Mouse (Mus musculus) MEL (cell line): ENCODE measurements at regions not wholly inside any gene's neighbourhood (a gene's known extent, or its start where the extent isn't known, plus 50 kb on each side); places are given as distances from the start of the nearest gene placed in this dataset.
A peak's percentile ranks its signal among the peaks of the same experiment; 100 is the strongest.

ENCODE experiments used
- DNase-seq: peaks from one replicate; pipeline ENCODE4 v3.0.0; 2011; ENCODE audit warnings: low read depth, low spot score
- H3K27ac ChIP-seq: 2 replicates; pipeline ENCODE4 v1.5.1; 2012; ENCODE audit warnings: low read depth, mild to moderate bottlenecking, control low read depth, low read length, moderate library complexity; ENCODE audit not compliant: control insufficient read depth
- H3K27me3 ChIP-seq, 2 experiments: fragments of 150-350 bp in 1 of 2; sonication (generic) in 1 of 2; 2 replicates each; pipeline ENCODE4 v1.6.1; 2012; ENCODE audit warnings: low read length in 2 of 2, mild to moderate bottlenecking in 2 of 2, improper control_type of control experiment in 1 of 2, moderate library complexity in 1 of 2; ENCODE audit not compliant: insufficient read depth in 2 of 2, control insufficient read depth in 1 of 2
- H3K36me3 ChIP-seq, 2 experiments: 2 replicates each; pipeline ENCODE4 v1.6.1; 2012 to 2014; ENCODE audit warnings: low read length in 2 of 2, improper control_type of control experiment in 1 of 2, inconsistent platforms in 1 of 2, mild to moderate bottlenecking in 1 of 2; ENCODE audit not compliant: insufficient read depth in 2 of 2, control insufficient read depth in 1 of 2
- H3K4me1 ChIP-seq, 2 experiments: fragments of 150-350 bp in 1 of 2; sonication (generic) in 1 of 2; 2 replicates each; pipeline ENCODE4 v1.6.1; 2012; ENCODE audit warnings: low read length in 2 of 2, improper control_type of control experiment in 1 of 2, mild to moderate bottlenecking in 1 of 2; ENCODE audit not compliant: insufficient read depth in 2 of 2, control insufficient read depth in 1 of 2
- H3K4me3 ChIP-seq, 2 experiments: fragments of 150-350 bp in 1 of 2; sonication (generic) in 1 of 2; 2 replicates each; pipeline ENCODE4 v1.5.1; 2012; ENCODE audit warnings: low read depth in 2 of 2, low read length in 2 of 2, mild to moderate bottlenecking in 2 of 2, moderate library complexity in 2 of 2, control low read depth in 1 of 2, improper control_type of control experiment in 1 of 2; ENCODE audit not compliant: control insufficient read depth in 1 of 2, insufficient read depth in 1 of 2
- H3K79me2 ChIP-seq: 2 replicates; pipeline ENCODE4 v1.6.1; 2012; ENCODE audit warnings: mild to moderate bottlenecking, low read length, moderate library complexity; ENCODE audit not compliant: control insufficient read depth, poor library complexity, insufficient read depth
- H3K9ac ChIP-seq: 2 replicates; pipeline ENCODE4 v1.6.1; 2012; ENCODE audit warnings: low read depth, mild to moderate bottlenecking, control low read depth, low read length, moderate library complexity; ENCODE audit not compliant: control insufficient read depth, poor library complexity, severe bottlenecking
- H3K9me3 ChIP-seq: fragments of 150-350 bp; sonication (generic); replicated peaks from 2 replicates; pipeline ENCODE4 v1.6.1; 2012; ENCODE audit warnings: mild to moderate bottlenecking, low read length, improper control_type of control experiment, moderate library complexity; ENCODE audit not compliant: insufficient read depth
- CHD2 ChIP-seq: IDR thresholded peaks from 2 replicates; pipeline ENCODE4 v1.6.1; 2011; ENCODE audit warnings: low read length, improper control_type of control experiment
- E2F4 ChIP-seq: IDR thresholded peaks from 2 replicates; pipeline ENCODE4 v1.6.1; 2011; ENCODE audit warnings: low read depth, low read length, improper control_type of control experiment, borderline replicate concordance
- EP300 ChIP-seq, 2 experiments: IDR thresholded peaks; 2 replicates each; pipeline ENCODE4 v1.6.1; 2011; ENCODE audit warnings: improper control_type of control experiment in 2 of 2, low read length in 2 of 2, low read depth in 1 of 2, mild to moderate bottlenecking in 1 of 2
- ETS1 ChIP-seq: IDR thresholded peaks from 2 replicates; pipeline ENCODE4 v1.6.1; 2012; ENCODE audit warnings: low read depth, mild to moderate bottlenecking, inconsistent platforms, low read length, improper control_type of control experiment, moderate library complexity
- GATA1 ChIP-seq: IDR thresholded peaks from 2 replicates; pipeline ENCODE4 v1.6.1; 2011; ENCODE audit warnings: low read depth, low read length, improper control_type of control experiment
- HCFC1 ChIP-seq: IDR thresholded peaks from 2 replicates; pipeline ENCODE4 v1.6.1; 2012; ENCODE audit warnings: low read depth, mild to moderate bottlenecking, inconsistent platforms, low read length, improper control_type of control experiment, moderate library complexity
- MAFK ChIP-seq: IDR thresholded peaks from 2 replicates; pipeline ENCODE4 v1.6.1; 2011; ENCODE audit warnings: low read depth, mild to moderate bottlenecking, low read length, improper control_type of control experiment, borderline replicate concordance
- MEF2A ChIP-seq: IDR thresholded peaks from 2 replicates; pipeline ENCODE4 v1.6.1; 2014; ENCODE audit warnings: low read depth, mild to moderate bottlenecking, inconsistent platforms, low read length, improper control_type of control experiment; ENCODE audit not compliant: poor library complexity, insufficient replicate concordance, severe bottlenecking; ENCODE audit errors: extremely low read depth
- MXI1 ChIP-seq: IDR thresholded peaks from 2 replicates; pipeline ENCODE4 v1.6.1; 2011; ENCODE audit warnings: mild to moderate bottlenecking, low read depth, low read length, improper control_type of control experiment
- POLR2A ChIP-seq, 2 experiments: IDR thresholded peaks; 2 replicates each; pipeline ENCODE4 v1.6.1; 2011 to 2012; ENCODE audit warnings: low read length in 2 of 2, mild to moderate bottlenecking in 2 of 2, control low read depth in 1 of 2, improper control_type of control experiment in 1 of 2, low read depth in 1 of 2, moderate library complexity in 1 of 2; ENCODE audit not compliant: control insufficient read depth in 1 of 2, insufficient read depth in 1 of 2, poor library complexity in 1 of 2
- POLR2AphosphoS5 ChIP-seq: IDR thresholded peaks from 2 replicates; pipeline ENCODE4 v1.6.1; 2012; ENCODE audit warnings: low read depth, borderline replicate concordance, mild to moderate bottlenecking, inconsistent platforms, low read length, moderate library complexity, mixed read lengths
- RAD21 ChIP-seq: IDR thresholded peaks from 2 replicates; pipeline ENCODE4 v1.6.1; 2011; ENCODE audit warnings: mild to moderate bottlenecking, low read depth, low read length, improper control_type of control experiment
- RCOR1 ChIP-seq: IDR thresholded peaks from 2 replicates; pipeline ENCODE4 v1.6.1; 2012; ENCODE audit warnings: low read depth, mild to moderate bottlenecking, inconsistent platforms, low read length, improper control_type of control experiment
- UBTF ChIP-seq: IDR thresholded peaks from 2 replicates; pipeline ENCODE4 v1.6.1; 2012; ENCODE audit warnings: low read depth, mild to moderate bottlenecking, inconsistent platforms, low read length, improper control_type of control experiment, moderate library complexity, borderline replicate concordance; ENCODE audit not compliant: insufficient read depth
- USF2 ChIP-seq, 2 experiments: IDR thresholded peaks; 2 replicates each; pipeline ENCODE4 v1.6.1; 2011 to 2012; ENCODE audit warnings: improper control_type of control experiment in 2 of 2, low read length in 2 of 2, borderline replicate concordance in 1 of 2, inconsistent platforms in 1 of 2, low read depth in 1 of 2, mild to moderate bottlenecking in 1 of 2; ENCODE audit not compliant: insufficient read depth in 1 of 2
- ZKSCAN1 ChIP-seq: IDR thresholded peaks from 2 replicates; pipeline ENCODE4 v1.6.1; 2012; ENCODE audit warnings: low read depth, mild to moderate bottlenecking, inconsistent platforms, low read length, improper control_type of control experiment, moderate library complexity
- ZMIZ1 ChIP-seq: IDR thresholded peaks from 2 replicates; pipeline ENCODE4 v1.6.1; 2012; ENCODE audit warnings: low read depth, mild to moderate bottlenecking, inconsistent platforms, low read length, improper control_type of control experiment, moderate library complexity
- ZNF384 ChIP-seq: IDR thresholded peaks from 2 replicates; pipeline ENCODE4 v1.6.1; 2012; ENCODE audit warnings: low read depth, mild to moderate bottlenecking, inconsistent platforms, low read length, improper control_type of control experiment

DNA sequence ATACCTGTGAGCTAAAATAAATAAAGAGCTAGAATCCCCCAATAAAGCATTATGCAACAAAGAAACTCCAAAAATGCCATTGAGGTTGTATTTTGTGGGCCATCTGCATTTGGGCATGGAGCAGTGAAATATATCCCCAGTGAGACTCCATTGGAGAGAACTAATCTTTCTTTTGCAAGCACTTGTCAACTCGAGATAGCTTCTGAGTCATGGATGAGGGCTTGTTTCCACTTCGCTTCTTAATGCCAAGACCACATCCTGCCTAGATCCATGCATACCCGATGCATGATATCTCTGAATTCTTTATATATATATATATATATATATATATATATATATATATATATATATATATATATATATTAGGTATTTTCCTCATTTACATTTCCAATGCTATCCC, 349.0 kb upstream of the Slc8a1 start:
- H3K36me3 ChIP-seq, result no peaks in the 10 kb centered on the region
- H3K27ac ChIP-seq, result no peak overlapping the region
- no peak overlapping the region for H3K9ac ChIP-seq
- TF ChIP-seq EP300 (IDR thresholded peaks at IDR 0.05; ENCODE audit: low read depth in 1 of 2, low read length in 2 of 2) (peak in 1 of 2 experiments; percentile 19; a peak in 1 of 4 replicates), POLR2AphosphoS5 (no peak)
- peak; percentile 40 for DNase-seq
- H3K79me2 ChIP-seq, result no peaks in the 10 kb centered on the region
- H3K27me3 ChIP-seq, result no peaks in the 10 kb centered on the region
- no peaks in the 10 kb centered on the region for H3K9me3 ChIP-seq
- H3K4me3 ChIP-seq, result no peak overlapping the region
- H3K4me1 ChIP-seq, result no peaks in the 10 kb centered on the region

DNA sequence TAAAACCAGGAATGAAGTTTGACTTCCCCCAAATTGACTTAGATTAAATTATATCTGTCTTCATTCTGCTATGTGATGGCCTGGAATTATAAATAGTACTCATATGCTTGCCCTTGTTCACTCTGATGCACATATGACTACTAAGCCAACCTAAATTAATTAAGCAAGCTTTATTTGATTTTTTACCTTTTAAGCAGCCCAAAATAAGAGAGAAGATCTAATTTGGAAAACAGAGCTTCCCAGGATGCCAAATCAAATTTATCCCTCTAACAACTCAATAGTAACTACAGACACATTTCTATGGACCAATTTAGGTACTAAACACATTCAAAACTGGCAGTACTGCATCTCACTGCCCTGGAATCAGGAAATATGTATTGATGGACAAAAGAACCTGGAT, 342.1 kb upstream of the Slc8a1 start:
- Histone ChIP-seq H3K79me2 (no peaks in the 10 kb centered on the region), H3K27me3 (no peaks in the 10 kb centered on the region), H3K9me3 (no peaks in the 10 kb centered on the region), H3K36me3 (no peaks in the 10 kb centered on the region), H3K4me3 (no peak overlapping the region), H3K4me1 (no peaks in the 10 kb centered on the region), H3K27ac (no peak overlapping the region), H3K9ac (no peak overlapping the region)
- TF ChIP-seq GATA1, result no peak
- TF ChIP-seq RAD21, result no peak
- no peak for TF ChIP-seq E2F4
- TF ChIP-seq ZKSCAN1, result no peak
- TF ChIP-seq ZNF384, result no peak
- no peak for TF ChIP-seq CHD2
- TF ChIP-seq RCOR1, result no peak
- TF ChIP-seq USF2 (IDR thresholded peaks at IDR 0.05; ENCODE audit: borderline replicate concordance in 1 of 2, insufficient read depth in 1 of 2, low read depth in 1 of 2, low read length in 2 of 2), result no peak
- TF ChIP-seq HCFC1, result no peak
- no peak for TF ChIP-seq POLR2A (IDR thresholded peaks at IDR 0.05; ENCODE audit: control insufficient read depth in 1 of 2, insufficient read depth in 1 of 2, low read depth in 1 of 2, low read length in 2 of 2, poor library complexity in 1 of 2)
- TF ChIP-seq EP300 (IDR thresholded peaks at IDR 0.05; ENCODE audit: low read depth in 1 of 2, low read length in 2 of 2), result no peak
- no peak for TF ChIP-seq MXI1
- TF ChIP-seq MEF2A, result no peak
- no peak for TF ChIP-seq ETS1
- no peak for TF ChIP-seq UBTF
- no peak for TF ChIP-seq MAFK
- no peak for TF ChIP-seq ZMIZ1
- DNase-seq, result no peak
